Mouse (Mus musculus) midbrain, postnatal 0 days (tissue): ENCODE data around the gene Btbd17. TPM values are rescaled to one million over a fixed set of nuclear protein-coding genes. Genes with fewer than 3 reads are reported as not detected.

ENCODE experiments used
- ATAC-seq: fragments of 200-750 bp; cut with Nextera tagmentation; 2 replicates; pipeline ENCODE4 v1.8.0; 2017; ENCODE audit warnings: moderate number of reproducible peaks, mild to moderate bottlenecking, moderate TSS enrichment, moderate library complexity; ENCODE audit not compliant: low FRiP score
- DNase-seq: peaks from one replicate; pipeline ENCODE4 v3.0.0-alpha.2; 2015; ENCODE audit warnings: low spot score
- H3K27ac ChIP-seq: fragments of 300-500 bp; sonication (generic); 2 replicates; pipeline ENCODE4 v1.5.1; 2014; ENCODE audit warnings: low read depth, mild to moderate bottlenecking, low read length, mixed read lengths
- H3K27me3 ChIP-seq: fragments of 300-500 bp; sonication (generic); 2 replicates; pipeline ENCODE4 v1.6.1; 2014; ENCODE audit warnings: low read length, control low read depth, mixed read lengths; ENCODE audit not compliant: insufficient read depth
- H3K36me3 ChIP-seq: fragments of 300-500 bp; sonication (generic); 2 replicates; pipeline ENCODE4 v1.6.1; 2014; ENCODE audit warnings: low read length, control low read depth, mixed read lengths; ENCODE audit not compliant: insufficient read depth
- H3K4me1 ChIP-seq: fragments of 300-500 bp; sonication (generic); 2 replicates; pipeline ENCODE4 v1.6.1; 2014; ENCODE audit warnings: mild to moderate bottlenecking, control low read depth, antibody characterized with exemption, low read length, mixed read lengths; ENCODE audit not compliant: insufficient read depth
- H3K4me2 ChIP-seq: fragments of 300-500 bp; sonication (generic); 2 replicates; pipeline ENCODE4 v1.6.1; 2014; ENCODE audit warnings: low read depth, mild to moderate bottlenecking, low read length, mixed read lengths; ENCODE audit not compliant: poor library complexity, severe bottlenecking
- H3K4me3 ChIP-seq: fragments of 300-500 bp; sonication (generic); 2 replicates; pipeline ENCODE4 v1.5.1; 2014; ENCODE audit warnings: low read depth, mild to moderate bottlenecking, low read length, moderate library complexity
- H3K9ac ChIP-seq: fragments of 300-500 bp; sonication (generic); replicated peaks from 2 replicates; pipeline ENCODE4 v1.6.1; 2014; ENCODE audit warnings: mild to moderate bottlenecking, low read length, moderate library complexity, mixed read lengths; ENCODE audit not compliant: poor library complexity, severe bottlenecking
- H3K9me3 ChIP-seq: fragments of 300-500 bp; sonication (generic); 2 replicates; pipeline ENCODE4 v1.6.1; 2016; ENCODE audit warnings: low read length, control low read depth
- CTCF ChIP-seq: IDR thresholded peaks from 2 replicates; pipeline ENCODE4 v1.5.1; 2016; ENCODE audit warnings: antibody characterized with exemption, mild to moderate bottlenecking
- WGBS: fragments of 180-500 bp; shearing (Covaris S2); extraction: QIAGEN DNeasy Blood & Tissue Kit; methylation state at CpG from one replicate; pipeline ENCODE4 v1.1.7; 2014; 5-methylcytosine and 5-hydroxymethylcytosine counted together
- polyA plus RNA-seq: library from polyadenylated mRNA; unstranded; fragments of >200 nt; fragmentation: Nextera tagmentation; extraction: Ambion mirVana; gene quantifications from 2 replicates; pipeline ENCODE4 v1.2.1, GENCODE M21; 2015
- total RNA-seq: library from RNA; depleted of rRNA; stranded (reverse); fragments of >200 nt; gene quantifications from 2 replicates; pipeline ENCODE4 v1.2.3, GENCODE M21; 2014; rRNA removed

Gene Btbd17
- total and polyA plus RNA-seq, 2 experiments from 2014 or later, result 28.0 to 68.2 TPM

- H3K4me2 ChIP-seq, result no peak overlapping the region
- WGBS, result 41% methylated on average over 6 of the region's 6 CpGs
- ATAC-seq, result 0 out of 2 replicates have a peak, but pooled peaks have one; percentile 23
- no peak overlapping the region for H3K4me3 ChIP-seq
- DNase-seq, result no peak
- no peaks in the 10 kb centered on the region for H3K36me3 ChIP-seq
- no peak for TF ChIP-seq CTCF
- no peaks in the 10 kb centered on the region for H3K4me1 ChIP-seq
- H3K9ac ChIP-seq, result no peak overlapping the region
- no peaks in the 10 kb centered on the region for H3K9me3 ChIP-seq
- no peak overlapping the region for H3K27ac ChIP-seq
- peaks cover 6% of the 10 kb centered on the region for H3K27me3 ChIP-seq
Observed at GRCm38 (mm10) chr11:114769911-114770310, 25.8 kb downstream of the Btbd17 start.

GRCm38 (mm10) chr11:114764820-114765818 is 30.6 kb downstream of the Btbd17 start, which contains the start of gene Kif19a:
Gene Kif19a, plus strand, starts transcription at chr11:114765388.
- Histone ChIP-seq H3K9ac (peak within 1 kb of the TSS; percentile 46), H3K27me3 (peaks cover 6% of the 10 kb centered on the region), H3K27ac (no peak within 1 kb of the TSS), H3K4me1 (no peaks in the 10 kb centered on the region), H3K36me3 (no peaks in the 10 kb centered on the region), H3K4me2 (peak within 1 kb of the TSS; percentile 92), H3K4me3 (peak within 1 kb of the TSS; percentile 43), H3K9me3 (no peaks in the 10 kb centered on the region)
- WGBS, result 2% methylated on average over 45 of the region's 51 CpGs
- TF ChIP-seq CTCF, result no peak
- ATAC-seq (no peak), DNase-seq (peak; percentile 28)

GRCm38 (mm10) chr11:114747564-114748138 is 48.1 kb downstream of the Btbd17 start:
- Histone ChIP-seq H3K27ac (no peak overlapping the region), H3K9ac (no peak overlapping the region), H3K9me3 (no peaks in the 10 kb centered on the region), H3K27me3 (peaks cover 4% of the 10 kb centered on the region; the same call in 1 of the 2 replicates), H3K4me3 (no peak overlapping the region), H3K4me2 (no peak overlapping the region), H3K4me1 (no peaks in the 10 kb centered on the region), H3K36me3 (no peaks in the 10 kb centered on the region)
- no peak for DNase-seq
- no peak for ATAC-seq
- WGBS, result 86% methylated on average over 12 of the region's 12 CpGs
- no peak for TF ChIP-seq CTCF

GRCm38 (mm10) chr11:114745134-114745533 is 50.6 kb downstream of the Btbd17 start:
- H3K27ac ChIP-seq, result no peak overlapping the region
- H3K9ac ChIP-seq, result no peak overlapping the region
- 2% methylated on average over 12 of the region's 12 CpGs for WGBS
- no peaks in the 10 kb centered on the region for H3K4me1 ChIP-seq
- DNase-seq (peak; percentile 89), ATAC-seq (no peak)
- H3K4me2 ChIP-seq, result peak overlapping the region; percentile 40
- peaks cover 4% of the 10 kb centered on the region; the same call in 1 of the 2 replicates for H3K27me3 ChIP-seq
- TF ChIP-seq CTCF, result peak; percentile 98
- H3K4me3 ChIP-seq, result no peak overlapping the region
- H3K9me3 ChIP-seq, result no peaks in the 10 kb centered on the region
- H3K36me3 ChIP-seq, result no peaks in the 10 kb centered on the region

- 8% methylated on average over 6 of the region's 6 CpGs for WGBS
- Histone ChIP-seq H3K9ac (no peak overlapping the region), H3K9me3 (no peaks in the 10 kb centered on the region), H3K4me3 (no peak overlapping the region), H3K27me3 (peaks cover 4% of the 10 kb centered on the region; the same call in 1 of the 2 replicates), H3K4me1 (no peaks in the 10 kb centered on the region), H3K4me2 (no peak overlapping the region), H3K27ac (no peak overlapping the region), H3K36me3 (no peaks in the 10 kb centered on the region)
- no peak for TF ChIP-seq CTCF
- DNase-seq, result no peak
- no peak for ATAC-seq
Observed at GRCm38 (mm10) chr11:114741451-114741850, 54.3 kb downstream of the Btbd17 start.

Other genes starting within 250 kb of the Btbd17 start
- 903 and 1,541 TPM in 2 replicates for gene Rpl38, start 127.4 kb downstream of the Btbd17 start, total RNA-seq
- 889 and 977 TPM in 2 replicates for gene Rpl38, start 127.4 kb downstream of the Btbd17 start, polyA plus RNA-seq
- gene Ttyh2, start 120.5 kb downstream of the Btbd17 start, total RNA-seq, result 42.8 and 58.2 TPM in 2 replicates
- 27.1 and 29.4 TPM in 2 replicates for gene Ttyh2, start 120.5 kb downstream of the Btbd17 start, polyA plus RNA-seq
- 3.8 and 4.4 TPM in 2 replicates for gene Dnaic2, start 68.5 kb downstream of the Btbd17 start, total RNA-seq
- 2.0 and 3.2 TPM in 2 replicates for gene Dnaic2, start 68.5 kb downstream of the Btbd17 start, polyA plus RNA-seq
- 5.3 and 7.2 TPM in 2 replicates for gene Kif19a, start 30.6 kb downstream of the Btbd17 start, total RNA-seq
- 0.85 and 1.3 TPM in 2 replicates for gene Kif19a, start 30.6 kb downstream of the Btbd17 start, polyA plus RNA-seq
- not detected in 2 replicates for gene Gpr142, start 3.0 kb upstream of the Btbd17 start, total RNA-seq
- not detected in 2 replicates for gene Gpr142, start 3.0 kb upstream of the Btbd17 start, polyA plus RNA-seq
- 7.5 and 12.8 TPM in 2 replicates for gene Gprc5c, start 55.2 kb upstream of the Btbd17 start, total RNA-seq
- 5.7 and 5.8 TPM in 2 replicates for gene Gprc5c, start 55.2 kb upstream of the Btbd17 start, polyA plus RNA-seq
- 1.5 and 1.8 TPM in 2 replicates for gene Cd300a, start 94.1 kb upstream of the Btbd17 start, total RNA-seq
- gene Cd300a, start 94.1 kb upstream of the Btbd17 start, polyA plus RNA-seq, result 1.4 and 1.7 TPM in 2 replicates
- gene Cd300lb, start 138.4 kb upstream of the Btbd17 start, total RNA-seq, result 0.05 and 0.24 TPM in 2 replicates
- 0.05 TPM in 1 of 2 replicates, not detected in the other for gene Cd300lb, start 138.4 kb upstream of the Btbd17 start, polyA plus RNA-seq
- gene Cd300c, start 173.2 kb upstream of the Btbd17 start, total RNA-seq, result not detected in 2 replicates
- gene Cd300c, start 173.2 kb upstream of the Btbd17 start, polyA plus RNA-seq, result not detected in 2 replicates
- not detected in 2 replicates for gene Cd300ld, start 194.0 kb upstream of the Btbd17 start, total RNA-seq
- gene Cd300ld, start 194.0 kb upstream of the Btbd17 start, polyA plus RNA-seq, result 0.10 TPM in 1 of 2 replicates, not detected in the other
- 0.66 and 0.77 TPM in 2 replicates for gene Cd300c2, start 205.9 kb upstream of the Btbd17 start, total RNA-seq
- gene Cd300c2, start 205.9 kb upstream of the Btbd17 start, polyA plus RNA-seq, result 1.5 and 1.9 TPM in 2 replicates
- gene Cd300ld2, start 220.2 kb upstream of the Btbd17 start, total RNA-seq, result not detected in 2 replicates
- not detected in 2 replicates for gene Cd300ld2, start 220.2 kb upstream of the Btbd17 start, polyA plus RNA-seq
- not detected in 2 replicates for gene Cd300ld4, start 231.1 kb upstream of the Btbd17 start, total RNA-seq
- gene Cd300ld4, start 231.1 kb upstream of the Btbd17 start, polyA plus RNA-seq, result not detected in 2 replicates
- 0.82 TPM in 1 of 2 replicates, not detected in the other for gene Cd300ld5, start 241.8 kb upstream of the Btbd17 start, total RNA-seq
- not detected in 2 replicates for gene Cd300ld5, start 241.8 kb upstream of the Btbd17 start, polyA plus RNA-seq